Mouse (Mus musculus): ENCODE measurements around the gene Ift80.

- TF ChIP-seq POLR2A (IDR thresholded peaks at IDR 0.05; ENCODE audit: extremely low read depth, insufficient read depth, low read length) (no peak), CTCF (IDR thresholded peaks at IDR 0.05; ENCODE audit: extremely low read depth, insufficient read depth, low read length) (no peak)
Measured at GRCm38 (mm10) chr3:68874079-68874478, 130.3 kb downstream of the Ift80 start.
